Mouse (Mus musculus) megakaryocyte, adult 5-6 weeks (primary cell): ENCODE results near the gene Arid5a. TPM values are rescaled to one million over a fixed set of nuclear protein-coding genes. Genes with fewer than 3 reads are reported as not detected.

Experiments used
- total RNA-seq, 2 experiments: library from RNA; stranded (forward) in 1 of 2; stranded (reverse) in 1 of 2; fragments of 153-499, 151-499 nt in 1 of 2; fragments of 221-1000, 200-1000 nt in 1 of 2; gene quantifications; 2 replicates each; pipeline versions ENCODE4 v1.2.3 to v1.2.4; 2015 to 2017

Gene Arid5a
- total RNA-seq, 2 experiments from 2014 or later: 14.6 to 31.9 TPM

Other genes with a start within 250 kb of the Arid5a start
- 28.7 and 30.0 TPM in 2 replicates for gene Hs6st1, start 239.3 kb upstream of the Arid5a start, total RNA-seq (2015)
- 16.0 and 17.0 TPM in 2 replicates for gene Hs6st1, start 239.3 kb upstream of the Arid5a start, total RNA-seq (2017)
- gene Uggt1, start 63.0 kb upstream of the Arid5a start, total RNA-seq (2015): 77.5 and 77.7 TPM in 2 replicates
- 120 and 125 TPM in 2 replicates for gene Uggt1, start 63.0 kb upstream of the Arid5a start, total RNA-seq (2017)
- 54.2 and 57.5 TPM in 2 replicates for gene Neurl3, start 33.1 kb upstream of the Arid5a start, total RNA-seq (2015)
- gene Neurl3, start 33.1 kb upstream of the Arid5a start, total RNA-seq (2017): 66.0 and 68.3 TPM in 2 replicates
- gene Kansl3, start 61.4 kb downstream of the Arid5a start, total RNA-seq (2015): 12.6 and 13.9 TPM in 2 replicates
- gene Kansl3, start 61.4 kb downstream of the Arid5a start, total RNA-seq (2017): 28.2 and 31.5 TPM in 2 replicates
- not detected in 2 replicates for gene Fer1l5, start 64.6 kb downstream of the Arid5a start, total RNA-seq (2015)
- 0.37 TPM in 1 of 2 replicates, not detected in the other for gene Fer1l5, start 64.6 kb downstream of the Arid5a start, total RNA-seq (2017)
- 23.9 and 25.4 TPM in 2 replicates for gene Lman2l, start 137.5 kb downstream of the Arid5a start, total RNA-seq (2015)
- gene Lman2l, start 137.5 kb downstream of the Arid5a start, total RNA-seq (2017): 14.4 and 15.8 TPM in 2 replicates
- gene Cnnm4, start 163.9 kb downstream of the Arid5a start, total RNA-seq (2015): 17.8 and 22.7 TPM in 2 replicates
- gene Cnnm4, start 163.9 kb downstream of the Arid5a start, total RNA-seq (2017): 15.2 and 16.3 TPM in 2 replicates
- 14.4 and 15.1 TPM in 2 replicates for gene Cnnm3, start 204.1 kb downstream of the Arid5a start, total RNA-seq (2015)
- gene Cnnm3, start 204.1 kb downstream of the Arid5a start, total RNA-seq (2017): 6.8 and 11.1 TPM in 2 replicates
- 2.3 and 2.4 TPM in 2 replicates for gene Ankrd23, start 229.2 kb downstream of the Arid5a start, total RNA-seq (2015)
- gene Ankrd23, start 229.2 kb downstream of the Arid5a start, total RNA-seq (2017): 2.2 and 9.8 TPM in 2 replicates
- not detected in 2 replicates for gene Gm42417, start 231.7 kb downstream of the Arid5a start, total RNA-seq (2015)
- not detected in 2 replicates for gene Gm42417, start 231.7 kb downstream of the Arid5a start, total RNA-seq (2017)
- gene Ankrd39, start 239.7 kb downstream of the Arid5a start, total RNA-seq (2015): 3.6 and 4.9 TPM in 2 replicates
- gene Ankrd39, start 239.7 kb downstream of the Arid5a start, total RNA-seq (2017): 2.2 and 2.9 TPM in 2 replicates